Mouse (Mus musculus): Measurements from ENCODE around the gene Cpa5.

The Cpa5 gene

DNA sequence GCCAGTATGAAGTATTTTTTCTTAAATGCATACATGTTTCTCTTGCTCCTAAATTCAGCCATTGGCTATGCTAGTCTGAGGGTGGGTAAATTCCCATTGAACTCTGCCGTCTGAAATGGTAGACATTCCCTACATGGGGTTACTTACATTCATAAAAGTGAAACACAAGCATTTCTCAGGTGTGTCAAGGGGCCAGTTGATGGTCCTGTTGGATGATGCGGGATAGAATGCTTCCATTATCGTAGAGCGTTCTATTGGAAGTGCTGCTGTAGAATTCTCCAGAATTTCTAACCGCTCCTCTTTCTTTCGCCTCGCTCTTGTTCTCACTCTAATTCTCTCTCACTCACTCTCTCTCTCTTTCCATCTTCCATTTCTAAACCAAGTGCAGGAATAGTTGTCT, at the start of gene Cpa5:
Gene Cpa5 (plus strand): TSS at position 301 of the 400 bp plus-strand sequence.
- DNase-seq (ENCODE audit: low spot score): no peak

DNA sequence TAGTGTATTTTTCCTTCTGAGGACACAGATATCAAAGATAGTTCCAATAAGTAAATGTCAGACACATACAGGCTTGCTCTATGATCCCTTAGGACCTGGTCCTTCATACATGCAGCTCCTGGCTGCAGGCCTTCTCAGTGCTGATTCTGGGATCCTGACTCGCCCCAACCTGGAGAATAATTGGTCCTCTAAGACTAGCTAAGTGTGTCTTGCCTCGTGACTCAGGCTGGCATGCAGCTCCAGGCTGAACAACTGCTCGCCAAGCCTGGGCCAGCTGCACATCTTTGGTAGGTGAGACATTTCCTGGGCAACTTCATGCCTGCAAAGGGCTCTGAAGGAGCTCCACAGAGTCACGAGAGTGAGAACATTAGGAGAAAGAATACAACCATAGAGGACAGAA, 48.7 kb upstream of the Cpa5 start:
- DNase-seq (ENCODE audit: low spot score): no peak

- no peak for DNase-seq (ENCODE audit: low spot score)
These were observed 47.2 kb upstream of the Cpa5 start for GRCm38 (mm10) chr6:30563575-30563974.

- DNase-seq (ENCODE audit: low spot score): no peak
These were observed 46.8 kb upstream of the Cpa5 start for GRCm38 (mm10) chr6:30564051-30564450.

DNA sequence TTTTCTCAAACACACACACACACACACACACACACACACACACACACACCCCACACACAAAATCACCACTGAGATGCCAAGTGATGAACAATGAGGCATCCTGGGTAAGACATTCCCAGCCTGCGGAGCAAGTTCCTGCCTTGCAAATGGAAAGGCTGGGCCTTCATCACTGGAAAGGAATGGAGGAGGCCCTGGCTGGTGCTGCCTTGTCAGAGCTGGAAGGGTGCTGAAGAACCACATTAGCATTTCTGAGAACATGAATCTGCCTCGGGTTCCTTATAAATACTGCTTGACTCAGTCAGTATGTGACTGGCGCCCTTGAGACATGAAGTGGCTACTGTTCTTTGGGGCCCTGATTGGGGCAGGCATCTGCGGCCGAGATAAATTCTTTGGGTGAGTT, 42.7 kb upstream of the Cpa5 start, which contains the start of gene Cpa4:
Gene Cpa4 (plus strand): TSS at position 301 of the 400 bp plus-strand sequence.
- no peak for DNase-seq (ENCODE audit: low spot score)

- no peak for DNase-seq (ENCODE audit: low spot score)
These were observed 41.5 kb upstream of the Cpa5 start for GRCm38 (mm10) chr6:30569331-30569730.

GRCm38 (mm10) chr6:30570012-30570411, 40.8 kb upstream of the Cpa5 start:
- DNase-seq (ENCODE audit: low spot score): no peak

- no peak for DNase-seq (ENCODE audit: low spot score)
These were observed 38.1 kb upstream of the Cpa5 start for GRCm38 (mm10) chr6:30572456-30573311.

DNA sequence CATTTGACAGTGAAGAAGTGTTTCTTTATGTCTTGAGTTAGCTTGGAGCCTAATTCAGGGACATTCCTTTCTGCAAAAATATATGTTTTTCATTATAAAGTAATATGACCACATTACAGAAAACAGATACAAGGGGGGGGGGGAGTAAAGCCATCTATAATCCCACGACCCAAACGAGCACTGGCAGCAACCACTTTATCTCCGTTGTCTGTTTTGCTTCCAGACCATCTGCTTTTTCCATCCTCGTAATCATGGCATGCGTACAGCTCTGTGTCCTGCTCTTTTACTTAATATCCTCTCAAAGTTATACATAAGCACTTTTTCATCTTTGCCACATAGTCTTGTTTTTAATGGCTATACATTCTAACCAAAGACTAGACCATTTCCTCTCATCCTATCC, 37.4 kb upstream of the Cpa5 start:
- no peak for DNase-seq (ENCODE audit: low spot score)

GRCm38 (mm10) chr6:30574945-30575344, 35.9 kb upstream of the Cpa5 start:
- no peak for DNase-seq (ENCODE audit: low spot score)

DNA sequence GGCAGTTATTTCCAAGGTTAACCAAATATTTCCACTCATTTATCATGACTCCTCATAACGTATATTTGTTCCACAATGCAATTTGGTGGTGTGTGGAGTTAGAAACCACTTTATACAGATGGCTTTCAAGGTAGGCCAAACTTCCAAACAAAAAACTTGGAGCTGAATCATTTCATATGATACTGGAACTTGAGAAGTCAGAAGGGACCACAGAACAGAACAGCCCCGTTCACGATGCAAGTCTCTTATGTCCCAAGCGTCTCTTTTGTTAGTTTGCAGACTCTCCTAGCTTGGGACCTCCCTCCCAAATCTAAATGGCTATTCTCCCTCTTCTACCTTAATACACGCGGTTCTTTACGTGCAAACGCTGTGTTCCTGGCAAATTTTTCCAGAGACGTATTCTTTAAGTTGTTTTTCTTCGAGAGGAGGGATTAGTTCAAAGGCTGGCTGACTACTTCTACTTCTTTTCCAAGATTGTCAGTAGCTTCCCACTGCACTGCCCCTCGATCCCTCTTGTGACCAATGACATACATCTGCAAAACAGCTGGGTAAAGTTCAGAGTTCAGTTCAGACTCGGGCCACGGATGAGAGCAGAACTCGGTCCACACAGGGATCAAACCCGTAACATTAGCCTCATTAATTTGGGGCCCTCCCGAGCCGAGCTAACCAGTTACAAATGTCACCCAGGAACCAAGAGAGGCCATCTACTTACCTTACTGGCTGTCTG, 34.2 kb upstream of the Cpa5 start:
- peak; percentile 48 for DNase-seq (ENCODE audit: low spot score)

GRCm38 (mm10) chr6:30579961-30580840, 30.6 kb upstream of the Cpa5 start:
- no peak for DNase-seq (ENCODE audit: low spot score)

DNA sequence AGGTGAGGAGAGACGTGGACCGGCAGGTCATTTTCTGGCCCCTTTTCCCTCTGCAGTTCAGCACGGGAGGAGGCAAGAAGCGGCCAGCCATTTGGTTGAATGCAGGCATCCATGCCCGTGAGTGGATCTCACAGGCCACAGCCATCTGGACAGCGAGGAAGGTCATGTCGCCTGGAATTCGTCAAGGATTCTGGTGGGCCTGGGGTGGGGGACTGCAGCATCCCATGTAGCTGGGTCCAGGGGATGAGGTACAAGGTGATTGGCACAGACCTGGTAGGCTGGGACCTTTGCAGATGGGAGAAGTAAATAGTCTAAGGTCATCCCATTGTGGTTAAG, 30.0 kb upstream of the Cpa5 start:
- no peak for DNase-seq (ENCODE audit: low spot score)

DNA sequence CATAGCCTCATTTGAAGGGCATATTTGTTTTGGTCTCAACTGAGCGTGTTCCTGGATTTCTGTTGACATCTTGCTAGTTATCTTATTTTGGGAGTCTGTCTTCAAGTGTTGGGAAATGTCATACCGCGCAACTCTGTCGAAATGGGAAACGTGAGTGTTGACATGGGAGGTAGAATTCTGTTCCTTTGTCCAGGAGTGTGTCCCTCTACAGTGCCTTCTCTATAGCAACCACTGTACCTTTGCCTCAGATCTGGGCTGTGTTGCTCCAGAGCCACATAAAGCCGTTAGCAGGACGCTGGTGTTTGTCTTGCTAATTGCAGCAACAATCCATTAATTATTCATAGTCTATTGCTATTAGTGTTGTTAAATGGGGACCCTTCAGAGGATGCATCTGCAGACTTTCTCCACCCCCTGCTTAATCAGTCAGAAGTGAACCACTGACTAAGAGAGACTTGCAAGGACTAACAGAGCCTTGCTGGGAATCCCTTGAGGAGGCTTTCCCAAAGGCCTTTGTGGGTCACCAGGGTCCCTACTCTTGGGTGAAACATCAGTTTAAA, 23.8 kb upstream of the Cpa5 start:
- DNase-seq (ENCODE audit: low spot score): no peak

DNA sequence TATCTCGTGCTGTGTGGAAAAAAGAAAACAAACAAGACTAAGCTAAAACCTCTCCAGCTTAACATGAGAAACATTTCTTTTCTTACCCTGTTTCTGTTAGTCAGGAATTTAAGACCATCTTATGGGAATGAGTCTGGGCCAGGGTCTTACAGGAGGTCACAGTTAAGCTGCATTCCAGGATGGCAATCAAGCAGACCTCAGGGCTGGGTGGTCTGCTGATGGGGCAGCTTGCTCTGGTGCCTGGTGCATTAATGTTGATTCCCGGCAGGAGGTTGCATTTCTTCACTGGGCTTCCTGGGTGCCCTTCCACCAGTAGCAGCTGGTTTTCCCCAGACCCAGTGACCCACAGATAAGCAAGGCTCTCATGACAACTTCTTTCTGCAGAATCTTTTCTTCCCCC, 21.0 kb upstream of the Cpa5 start:
- peak; percentile 71 for DNase-seq (ENCODE audit: low spot score)

DNA sequence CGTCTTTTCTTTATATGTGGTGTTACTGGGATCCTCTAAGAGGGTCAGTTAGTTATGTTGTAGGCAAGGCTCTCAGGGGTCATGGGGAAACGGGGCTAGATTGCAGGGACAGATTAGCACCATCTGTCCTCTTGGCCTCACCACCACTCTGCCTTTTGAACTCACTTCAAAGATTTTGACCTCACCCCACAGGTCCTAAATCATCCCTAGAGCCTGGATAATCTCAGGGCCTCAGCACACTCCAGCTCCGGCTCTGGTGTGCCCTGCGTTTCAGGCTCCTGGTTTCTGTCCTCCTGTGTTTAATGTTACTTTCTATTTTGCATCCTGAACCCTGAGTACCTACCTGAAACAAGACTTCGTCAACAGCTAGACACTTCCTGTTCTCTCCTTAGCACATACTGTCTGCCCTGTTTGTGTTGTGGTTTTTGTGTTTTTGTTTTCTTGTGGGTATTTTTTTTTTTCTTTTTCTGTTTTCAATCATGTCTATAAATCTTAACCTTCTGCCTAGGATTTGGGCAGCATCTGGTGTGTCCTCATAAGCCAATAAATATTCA, 18.9 kb upstream of the Cpa5 start:
- peak; percentile 78 for DNase-seq (ENCODE audit: low spot score)

GRCm38 (mm10) chr6:30592417-30592974, 18.3 kb upstream of the Cpa5 start:
- no peak for DNase-seq (ENCODE audit: low spot score)

DNA sequence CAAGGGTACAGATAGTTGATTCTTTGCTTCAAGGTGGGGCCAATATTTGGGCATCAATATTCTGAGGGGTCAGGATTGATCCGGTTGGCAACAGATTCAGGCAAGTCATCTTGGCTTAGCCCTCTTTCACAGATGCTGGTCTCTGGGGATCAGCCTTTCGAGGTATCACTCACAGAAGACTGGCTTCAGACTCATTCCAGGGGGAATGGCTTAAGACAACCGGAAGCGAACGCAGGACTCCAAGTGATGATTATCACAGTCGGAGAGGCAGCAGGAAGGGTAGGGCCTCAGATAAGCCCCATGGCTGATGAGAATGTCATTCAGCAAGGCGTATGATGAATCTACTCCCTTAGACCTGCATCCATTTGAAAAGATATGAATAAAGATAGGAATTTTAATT, 16.4 kb upstream of the Cpa5 start:
- DNase-seq (ENCODE audit: low spot score): no peak

DNA sequence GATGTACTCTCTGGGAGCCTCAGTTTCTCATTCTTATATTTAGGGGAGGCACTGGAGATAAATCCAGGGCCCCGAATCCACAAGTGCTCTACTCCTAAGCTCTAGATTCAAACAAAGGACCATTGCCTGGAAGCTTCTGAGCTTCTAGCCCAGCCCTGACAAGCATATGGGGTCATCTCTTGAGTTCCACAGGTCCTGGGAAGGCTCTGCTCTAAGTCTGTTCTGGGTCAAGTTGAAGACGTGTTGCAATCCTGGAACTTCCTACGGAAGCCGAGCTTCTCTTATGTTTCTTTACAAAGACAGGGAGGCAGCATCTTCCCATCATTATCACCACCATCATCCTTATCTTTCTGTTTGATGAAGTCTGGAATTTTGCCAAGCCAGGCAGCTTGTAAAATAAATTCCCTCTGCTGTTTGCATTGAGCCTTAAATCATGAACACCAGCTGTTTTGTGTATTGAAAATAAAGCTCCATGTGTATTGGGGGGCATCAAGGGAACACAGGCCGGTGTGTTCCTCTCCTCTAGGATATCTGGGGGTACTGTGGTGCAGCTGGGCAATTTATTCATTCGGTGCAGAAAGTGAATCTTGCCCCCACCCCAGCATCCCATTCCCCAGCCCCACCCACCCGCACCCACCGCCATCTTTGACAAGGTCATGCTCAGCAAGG, 14.4 kb upstream of the Cpa5 start:
- DNase-seq (ENCODE audit: low spot score): no peak

DNA sequence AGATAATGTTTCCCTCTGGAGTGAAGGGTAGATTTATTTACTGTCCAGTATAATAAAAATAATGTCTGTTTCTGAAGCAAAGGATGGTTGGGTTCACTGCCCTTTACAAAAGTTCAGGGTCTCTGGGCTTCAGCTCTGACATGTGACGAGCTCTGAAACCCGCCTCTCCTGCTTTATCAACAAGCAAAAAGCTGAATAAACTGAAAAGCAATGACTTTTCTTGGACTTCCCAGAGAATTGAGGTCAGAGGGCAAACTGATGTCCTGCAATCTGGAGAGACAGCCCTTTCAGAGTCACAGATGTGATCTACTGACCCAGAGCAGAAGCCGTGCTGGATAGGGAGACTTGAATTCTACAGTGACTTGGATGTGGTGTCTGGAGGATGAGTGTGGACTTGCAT, 10.8 kb upstream of the Cpa5 start:
- DNase-seq (ENCODE audit: low spot score): peak; percentile 70

GRCm38 (mm10) chr6:30600995-30601394, 9.8 kb upstream of the Cpa5 start:
- DNase-seq (ENCODE audit: low spot score): no peak
